In the genomic region with DNA sequence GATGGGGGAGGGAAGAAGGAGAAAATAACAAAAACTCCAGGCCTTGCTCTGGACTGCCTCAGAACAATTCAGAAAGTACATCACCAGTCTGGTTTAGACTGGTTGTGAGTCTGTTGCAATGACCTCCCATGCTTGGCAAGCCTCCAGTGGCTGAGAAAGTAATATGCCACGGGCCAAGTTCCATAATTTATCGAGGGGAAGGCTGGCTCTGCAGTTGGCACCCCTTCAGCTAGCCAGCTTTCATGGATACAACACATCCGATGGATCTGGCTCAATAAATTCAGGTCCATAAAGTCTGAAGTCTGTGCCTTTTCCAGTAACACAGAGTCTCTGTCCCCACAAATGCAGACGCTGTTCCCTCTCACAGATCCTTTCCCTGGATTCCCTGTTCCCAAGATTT, we compare ENCODE assay signal across 10 mouse cellular contexts. TPM values are rescaled to one million over a fixed set of nuclear protein-coding genes. Genes with fewer than 3 reads are reported as not detected.
DNase-seq lines count a peak whose midpoint lies in the region; ATAC-seq and TF ChIP-seq lines count a peak whose summit lies in the region.
"Had no signal": no experiment of that assay in that cellular context is flagged by ENCODE, and none has a peak within 500 bp of the region (broad histone marks: within the 10 kb centered on the region; RNA-seq: fewer than 3 reads in every experiment).

No protein-coding gene starts in this region.

- peak; percentile 83 for DNase-seq in embryonic facial prominence, embryonic 14.5 days (ENCODE audit: low spot score)
- no peak for DNase-seq in embryonic facial prominence, embryonic 10.5 days (ENCODE audit: low spot score)
- DNase-seq in adrenal gland, adult 2 months, result peak; percentile 94
- DNase-seq in kidney, adult 18-20 months, result peak; percentile 81
- peak; percentile 89 for DNase-seq in lung, embryonic 14.5 days
- DNase-seq in right cerebral cortex, postnatal 10 days (ENCODE audit: low spot score in 2 of 2), result peak; percentile 78 to 79

- no peaks in the 10 kb centered on the region for H3K9me3 ChIP-seq in embryonic facial prominence, embryonic 14.5 days (ENCODE audit: control insufficient read depth, low read length)
- H3K9me3 ChIP-seq in embryonic facial prominence, embryonic 10.5 days, result no peaks in the 10 kb centered on the region
- H3K9me3 ChIP-seq in forebrain, embryonic 16.5 days (ENCODE audit: control insufficient read depth, low read length), result no peaks in the 10 kb centered on the region
- no peaks in the 10 kb centered on the region for H3K9me3 ChIP-seq in lung, embryonic 14.5 days (ENCODE audit: low read depth, low read length)
- H3K9me3 ChIP-seq: embryonic facial prominence, embryonic 13.5 days; midbrain, embryonic 12.5 days had no signal

- 32% methylated on average over 4 of the region's 4 CpGs for WGBS in embryonic facial prominence, embryonic 14.5 days
- 70% methylated on average over 4 of the region's 4 CpGs for WGBS in embryonic facial prominence, embryonic 10.5 days
- WGBS in forebrain, embryonic 16.5 days, result 16% methylated on average over 4 of the region's 4 CpGs
- WGBS in lung, embryonic 14.5 days, result 33% methylated on average over 4 of the region's 4 CpGs

- no peaks in the 10 kb centered on the region for H3K36me3 ChIP-seq in embryonic facial prominence, embryonic 14.5 days (ENCODE audit: control insufficient read depth, insufficient read depth, low read length)
- H3K36me3 ChIP-seq in embryonic facial prominence, embryonic 10.5 days (replicated peaks), result no peaks in the 10 kb centered on the region
- no peaks in the 10 kb centered on the region for H3K36me3 ChIP-seq in forebrain, embryonic 16.5 days (ENCODE audit: control insufficient read depth, insufficient read depth)
- no peaks in the 10 kb centered on the region for H3K36me3 ChIP-seq in lung, embryonic 14.5 days (ENCODE audit: insufficient read depth)
- H3K36me3 ChIP-seq: embryonic facial prominence, embryonic 13.5 days; midbrain, embryonic 12.5 days had no signal

- no peak overlapping the region for H3K4me2 ChIP-seq in embryonic facial prominence, embryonic 14.5 days (ENCODE audit: low read depth, low read length)
- H3K4me2 ChIP-seq in forebrain, embryonic 16.5 days (ENCODE audit: low read length), result peak overlapping the region; percentile 40
- H3K4me2 ChIP-seq in lung, embryonic 14.5 days, result no peak overlapping the region

- no peak for TF ChIP-seq CTCF in lung, embryonic 14.5 days (IDR thresholded peaks at IDR 0.05; ENCODE audit: low read depth)

- H3K27me3 ChIP-seq in embryonic facial prominence, embryonic 14.5 days (replicated peaks; ENCODE audit: control insufficient read depth, insufficient read depth, low read length), result no peaks in the 10 kb centered on the region
- peaks cover 9% of the 10 kb centered on the region; the same call in 1 of the 2 replicates for H3K27me3 ChIP-seq in embryonic facial prominence, embryonic 10.5 days (replicated peaks; ENCODE audit: low read depth, poor library complexity, severe bottlenecking)
- no peaks in the 10 kb centered on the region for H3K27me3 ChIP-seq in forebrain, embryonic 16.5 days (replicated peaks; ENCODE audit: control insufficient read depth, insufficient read depth, low read length)
- H3K27me3 ChIP-seq in lung, embryonic 14.5 days (ENCODE audit: insufficient read depth, low read length), result no peaks in the 10 kb centered on the region
- H3K27me3 ChIP-seq: embryonic facial prominence, embryonic 13.5 days had no signal

- no peak overlapping the region for H3K27ac ChIP-seq in embryonic facial prominence, embryonic 14.5 days (replicated peaks; ENCODE audit: low read depth, low read length)
- H3K27ac ChIP-seq in embryonic facial prominence, embryonic 10.5 days (replicated peaks), result no peak overlapping the region; the same call in 1 of the 2 replicates
- H3K27ac ChIP-seq in forebrain, embryonic 16.5 days (ENCODE audit: low read length), result peak overlapping the region; percentile 87
- H3K27ac ChIP-seq in lung, embryonic 14.5 days (ENCODE audit: low read depth), result no peak overlapping the region
- H3K27ac ChIP-seq: embryonic facial prominence, embryonic 13.5 days; midbrain, embryonic 12.5 days had no signal

- no peak for ATAC-seq in embryonic facial prominence, embryonic 14.5 days (ENCODE audit: low read depth)
- ATAC-seq in forebrain, embryonic 16.5 days, result peak; percentile 60
- no peak for ATAC-seq in lung, embryonic 14.5 days (ENCODE audit: insufficient read depth)
- no peak for ATAC-seq in activated CD4-positive, CD25-positive, alpha-beta regulatory T cell, adult 4 months

- H3K4me3 ChIP-seq in embryonic facial prominence, embryonic 14.5 days (ENCODE audit: low read depth, low read length), result no peak overlapping the region
- no peak overlapping the region for H3K4me3 ChIP-seq in embryonic facial prominence, embryonic 10.5 days
- no peak overlapping the region for H3K4me3 ChIP-seq in forebrain, embryonic 16.5 days (replicated peaks; ENCODE audit: low read length)
- H3K4me3 ChIP-seq in lung, embryonic 14.5 days (ENCODE audit: low read depth, low read length), result no peak overlapping the region
- H3K4me3 ChIP-seq: embryonic facial prominence, embryonic 13.5 days; midbrain, embryonic 12.5 days had no signal

- no peak overlapping the region for H3K9ac ChIP-seq in embryonic facial prominence, embryonic 14.5 days (ENCODE audit: low read depth, low read length)
- H3K9ac ChIP-seq in forebrain, embryonic 16.5 days (replicated peaks; ENCODE audit: low read depth, low read length), result 0 out of 2 replicates have a peak overlapping the region, but pooled peaks have one; percentile 5
- no peak overlapping the region for H3K9ac ChIP-seq in lung, embryonic 14.5 days
- H3K9ac ChIP-seq: embryonic facial prominence, embryonic 13.5 days had no signal

- peaks cover 10% of the 10 kb centered on the region; the same call in 1 of the 2 replicates for H3K4me1 ChIP-seq in embryonic facial prominence, embryonic 14.5 days (ENCODE audit: control insufficient read depth, insufficient read depth, low read length)
- H3K4me1 ChIP-seq in embryonic facial prominence, embryonic 10.5 days, result peaks cover 16% of the 10 kb centered on the region
- peaks cover 30% of the 10 kb centered on the region for H3K4me1 ChIP-seq in forebrain, embryonic 16.5 days (replicated peaks; ENCODE audit: control insufficient read depth, insufficient read depth, low read length)
- H3K4me1 ChIP-seq in lung, embryonic 14.5 days (ENCODE audit: insufficient read depth), result no peaks in the 10 kb centered on the region

RNA-seq across cellular contexts. Expression of a gene that starts 34.8 kb away (rescaled TPM):
- 10.5 and 14.2 TPM in 2 replicates for polyA plus RNA-seq in embryonic facial prominence, embryonic 14.5 days (2014; fragmentation: Nextera tagmentation; extraction: Ambion mirVana)
- 18.9 and 24.5 TPM in 2 replicates for polyA plus RNA-seq in embryonic facial prominence, embryonic 10.5 days (2016; fragmentation: Nextera tagmentation; extraction: Ambion mirVana)
- 10 to 100 TPM; 47.7 to 51.1 TPM for total RNA-seq in adrenal gland, adult 2 months (2021)
- 40.0 and 49.3 TPM in 2 replicates for polyA plus RNA-seq in adrenal gland, adult 2 months (2012; rRNA removed)
- polyA plus RNA-seq in forebrain, embryonic 16.5 days (2015; fragmentation: Nextera tagmentation; extraction: Ambion mirVana), result 26.3 and 29.8 TPM in 2 replicates
- 13.9 and 14.8 TPM in 2 replicates for polyA plus RNA-seq in lung, embryonic 14.5 days (2014; fragmentation: Nextera tagmentation; extraction: Ambion mirVana)
- 10 to 100 TPM; 26.4 to 33.4 TPM for polyA plus RNA-seq in activated CD4-positive, CD25-positive, alpha-beta regulatory T cell, adult 4 months (2017; shearing (Covaris generic))

RNA-seq across cellular contexts. Expression of a gene that starts 40.1 kb away (rescaled TPM):
- polyA plus RNA-seq in embryonic facial prominence, embryonic 14.5 days (2014; fragmentation: Nextera tagmentation; extraction: Ambion mirVana), result 37.2 and 41.3 TPM in 2 replicates
- polyA plus RNA-seq in embryonic facial prominence, embryonic 10.5 days (2016; fragmentation: Nextera tagmentation; extraction: Ambion mirVana), result 36.6 and 37.9 TPM in 2 replicates
- total RNA-seq in adrenal gland, adult 2 months (2021), result 10 to 100 TPM; 52.0 to 68.9 TPM
- polyA plus RNA-seq in adrenal gland, adult 2 months (2012; rRNA removed), result 117 and 120 TPM in 2 replicates
- 35.6 and 39.5 TPM in 2 replicates for polyA plus RNA-seq in forebrain, embryonic 16.5 days (2015; fragmentation: Nextera tagmentation; extraction: Ambion mirVana)
- 42.4 and 48.0 TPM in 2 replicates for polyA plus RNA-seq in lung, embryonic 14.5 days (2014; fragmentation: Nextera tagmentation; extraction: Ambion mirVana)
- polyA plus RNA-seq in activated CD4-positive, CD25-positive, alpha-beta regulatory T cell, adult 4 months (2017; shearing (Covaris generic)), result 10 to 100 TPM; 38.4 to 46.6 TPM
